Mouse (Mus musculus) limb, embryonic 10.5 days (tissue): Measurements from ENCODE around the gene Nol3. TPM values are rescaled to one million over a fixed set of nuclear protein-coding genes. Genes with fewer than 3 reads are reported as not detected.

ENCODE experiments used
- DNase-seq: peaks from one replicate; pipeline ENCODE4 v3.0.0-alpha.2; 2017; ENCODE audit warnings: low spot score
- H3K27ac ChIP-seq: fragments of 300-500 bp; sonication (generic); 2 replicates; pipeline ENCODE4 v1.5.1; 2016; ENCODE audit warnings: mild to moderate bottlenecking
- H3K27me3 ChIP-seq: fragments of 300-500 bp; sonication (generic); 2 replicates; pipeline ENCODE4 v1.6.1; 2016; ENCODE audit warnings: low read depth, mild to moderate bottlenecking; ENCODE audit not compliant: poor library complexity, severe bottlenecking
- H3K36me3 ChIP-seq: fragments of 300-500 bp; sonication (generic); 2 replicates; pipeline ENCODE4 v1.6.1; 2016; ENCODE audit warnings: mild to moderate bottlenecking, moderate library complexity
- H3K4me1 ChIP-seq: fragments of 300-500 bp; sonication (generic); 2 replicates; pipeline ENCODE4 v1.6.1; 2016
- H3K4me3 ChIP-seq: fragments of 300-500 bp; sonication (generic); 2 replicates; pipeline ENCODE4 v1.5.1; 2016; ENCODE audit warnings: mild to moderate bottlenecking, moderate library complexity
- H3K9me3 ChIP-seq: fragments of 300-500 bp; sonication (generic); replicated peaks from 2 replicates; pipeline ENCODE4 v1.6.1; 2016; ENCODE audit warnings: mild to moderate bottlenecking
- WGBS: fragments of 180-500 bp; shearing (Covaris S2); methylation state at CpG from one replicate; pipeline ENCODE4 v1.1.7; 2016; 5-methylcytosine and 5-hydroxymethylcytosine counted together
- microRNA counts: library from miRNA; unstranded; fragments of <30 nt; microRNA quantifications from one replicate; lab custom pipeline; 2017
- microRNA-seq: library from miRNA; unstranded; fragments of <30 nt; microRNA quantifications from one replicate; pipeline ENCODE4, GENCODE M21; 2017
- polyA plus RNA-seq: library from polyadenylated mRNA; unstranded; fragments of >200 nt; fragmentation: Nextera tagmentation; extraction: Ambion mirVana; gene quantifications from 2 replicates; pipeline ENCODE4 v1.2.1, GENCODE M21; 2016

Gene Nol3
- polyA plus RNA-seq, 1 experiment from 2014 or later, result 0.40 TPM

GRCm38 (mm10) chr8:105330325-105330724 is 54.4 kb downstream of the Nol3 start:
- no peaks in the 10 kb centered on the region for H3K9me3 ChIP-seq
- no peak overlapping the region for H3K4me3 ChIP-seq
- peaks cover 11% of the 10 kb centered on the region for H3K4me1 ChIP-seq
- H3K27ac ChIP-seq, result no peak overlapping the region
- H3K36me3 ChIP-seq, result peaks cover 79% of the 10 kb centered on the region
- no peak for DNase-seq
- 96% methylated on average over 12 of the region's 12 CpGs for WGBS
- no peaks in the 10 kb centered on the region for H3K27me3 ChIP-seq

GRCm38 (mm10) chr8:105331469-105331868 is 55.5 kb downstream of the Nol3 start:
- DNase-seq, result no peak
- 96% methylated on average over 22 of the region's 22 CpGs for WGBS
- H3K27me3 ChIP-seq, result no peaks in the 10 kb centered on the region
- no peak overlapping the region for H3K27ac ChIP-seq
- H3K4me1 ChIP-seq, result peaks cover 8% of the 10 kb centered on the region
- no peaks in the 10 kb centered on the region for H3K9me3 ChIP-seq
- H3K4me3 ChIP-seq, result no peak overlapping the region
- peaks cover 90% of the 10 kb centered on the region for H3K36me3 ChIP-seq

MicroRNAs within 50 kb of the gene (microRNA counts, 519-probe panel; counts per million panel counts)
- microRNA mmu-miR-328 (lab: Ali Mortazavi, UCI), result 684 counts per million, percentile 72 among the panel's probes with 10 or more counts

Small RNA genes lying within 50 kb of the gene (microRNA-seq; reads per million reads assigned to microRNA genes)
- gene Gm27320 (not detected), gene Mir328 (111 reads per million, percentile 49 among the genes with 10 or more reads in this experiment)

Other genes starting within 250 kb of the Nol3 start
- not detected in 2 replicates for gene Ces3a, start 227.5 kb upstream of the Nol3 start, polyA plus RNA-seq
- gene Ces3b, start 192.4 kb upstream of the Nol3 start, polyA plus RNA-seq, result not detected in 2 replicates
- not detected in 2 replicates for gene Ces4a, start 144.3 kb upstream of the Nol3 start, polyA plus RNA-seq
- gene Cbfb, start 105.5 kb upstream of the Nol3 start, polyA plus RNA-seq, result 64.9 and 84.6 TPM in 2 replicates
- gene D230025D16Rik, start 51.0 kb upstream of the Nol3 start, polyA plus RNA-seq, result 25.4 and 26.6 TPM in 2 replicates
- 1.4 and 1.7 TPM in 2 replicates for gene B3gnt9, start 21.0 kb upstream of the Nol3 start, polyA plus RNA-seq
- 11.4 and 12.1 TPM in 2 replicates for gene Tradd, start 11.5 kb upstream of the Nol3 start, polyA plus RNA-seq
- gene Fbxl8, start 11.5 kb upstream of the Nol3 start, polyA plus RNA-seq, result 0.81 and 1.1 TPM in 2 replicates
- gene Hsf4, start 6.3 kb upstream of the Nol3 start, polyA plus RNA-seq, result 0.10 TPM in 1 of 2 replicates, not detected in the other
- 13.9 and 19.2 TPM in 2 replicates for gene 4931428F04Rik, start 13.7 kb downstream of the Nol3 start, polyA plus RNA-seq
- gene Exoc3l, start 20.0 kb downstream of the Nol3 start, polyA plus RNA-seq, result 11.5 and 15.1 TPM in 2 replicates
- gene E2f4, start 21.5 kb downstream of the Nol3 start, polyA plus RNA-seq, result 144 and 160 TPM in 2 replicates
- gene Elmo3, start 29.5 kb downstream of the Nol3 start, polyA plus RNA-seq, result 1.9 and 2.7 TPM in 2 replicates
- 1.4 TPM in 2 replicates for gene Lrrc29, start 50.1 kb downstream of the Nol3 start, polyA plus RNA-seq
- 102 and 105 TPM in 2 replicates for gene Tmem208, start 50.2 kb downstream of the Nol3 start, polyA plus RNA-seq
- gene Fhod1, start 71.8 kb downstream of the Nol3 start, polyA plus RNA-seq, result 2.2 TPM in 2 replicates
- 4.5 and 6.3 TPM in 2 replicates for gene Slc9a5, start 72.7 kb downstream of the Nol3 start, polyA plus RNA-seq
- 0.28 and 0.74 TPM in 2 replicates for gene Plekhg4, start 97.1 kb downstream of the Nol3 start, polyA plus RNA-seq
- gene Kctd19, start 137.4 kb downstream of the Nol3 start, polyA plus RNA-seq, result not detected in 2 replicates
- not detected in 2 replicates for gene Lrrc36, start 137.4 kb downstream of the Nol3 start, polyA plus RNA-seq
- 8.4 and 13.5 TPM in 2 replicates for gene Tppp3, start 195.4 kb downstream of the Nol3 start, polyA plus RNA-seq
- 18.9 and 25.3 TPM in 2 replicates for gene Zdhhc1, start 220.8 kb downstream of the Nol3 start, polyA plus RNA-seq
- gene Hsd11b2, start 242.6 kb downstream of the Nol3 start, polyA plus RNA-seq, result 78.2 and 83.2 TPM in 2 replicates